Mouse (Mus musculus) CH12.LX (cell line): ENCODE results near the gene Ctsll3. TPM values are rescaled to one million over a fixed set of nuclear protein-coding genes. Genes with fewer than 3 reads are reported as not detected.

Experiments
- DNase-seq: peaks from one replicate; pipeline ENCODE4 v3.0.0-alpha.2; 2013; ENCODE audit errors: extremely low read depth
- H3K27ac ChIP-seq: 2 replicates; pipeline ENCODE4 v1.5.1; 2012; ENCODE audit warnings: low read depth, mild to moderate bottlenecking, control low read depth, moderate library complexity; ENCODE audit not compliant: insufficient read depth
- H3K27me3 ChIP-seq: replicated peaks from 2 replicates; pipeline ENCODE3; 2012; ENCODE audit warnings: inconsistent platforms
- H3K36me3 ChIP-seq, 2 experiments: replicated peaks in 1 of 2; 2 replicates each; pipeline versions ENCODE3 to v1.6.1; 2012; ENCODE audit warnings: inconsistent platforms in 1 of 2, low read length in 1 of 2, mild to moderate bottlenecking in 1 of 2, mixed read lengths in 1 of 2, moderate library complexity in 1 of 2; ENCODE audit not compliant: control insufficient read depth in 1 of 2, insufficient read depth in 1 of 2
- H3K4me1 ChIP-seq, 2 experiments: 2 replicates each; pipeline ENCODE4 v1.6.1; 2012; ENCODE audit warnings: inconsistent platforms in 1 of 2, moderate library complexity in 1 of 2; ENCODE audit not compliant: insufficient read depth in 2 of 2, control insufficient read depth in 1 of 2
- H3K4me2 ChIP-seq: 2 replicates; pipeline ENCODE4 v1.6.1; 2012; ENCODE audit warnings: low read depth, mild to moderate bottlenecking, control low read depth; ENCODE audit not compliant: poor library complexity, insufficient read depth, severe bottlenecking
- H3K4me3 ChIP-seq, 3 experiments: fragments of 150-350 bp in 1 of 3; sonication (generic) in 1 of 3; replicated peaks in 1 of 3; 2 replicates each; pipeline versions ENCODE3 to v1.5.1; 2011 to 2012; ENCODE audit warnings: low read depth in 2 of 3, low read length in 2 of 3, mild to moderate bottlenecking in 2 of 3, moderate library complexity in 2 of 3, control low read depth in 1 of 3, improper control_type of control experiment in 1 of 3, inconsistent platforms in 1 of 3, mixed read lengths in 1 of 3; ENCODE audit not compliant: poor library complexity in 1 of 3
- H3K79me2 ChIP-seq: replicated peaks from 2 replicates; pipeline ENCODE4 v1.6.1; 2012; ENCODE audit warnings: mild to moderate bottlenecking, moderate library complexity; ENCODE audit not compliant: control insufficient read depth, poor library complexity, insufficient read depth, severe bottlenecking; ENCODE audit errors: extremely low read depth
- H3K9ac ChIP-seq: 2 replicates; pipeline ENCODE4 v1.6.1; 2012; ENCODE audit warnings: low read depth, mild to moderate bottlenecking, control low read depth, moderate library complexity; ENCODE audit not compliant: insufficient read depth
- H3K9me3 ChIP-seq: replicated peaks from 2 replicates; pipeline ENCODE3; 2012; ENCODE audit warnings: low read length, inconsistent platforms, mixed read lengths
- CHD2 ChIP-seq: IDR thresholded peaks from 2 replicates; pipeline ENCODE4 v1.6.1; 2011; ENCODE audit warnings: low read length, improper control_type of control experiment
- CTCF ChIP-seq, 2 experiments: IDR thresholded peaks in 1 of 2; conservative IDR thresholded peaks in 1 of 2; 2 replicates each; pipeline ENCODE4 v1.5.1; 2011 to 2012; ENCODE audit warnings: low read depth in 2 of 2, low read length in 2 of 2, improper control_type of control experiment in 1 of 2, inconsistent platforms in 1 of 2, mild to moderate bottlenecking in 1 of 2, moderate library complexity in 1 of 2
- E2F4 ChIP-seq: IDR thresholded peaks from 2 replicates; pipeline ENCODE4 v1.6.1; 2011; ENCODE audit warnings: low read depth, low read length, improper control_type of control experiment; ENCODE audit not compliant: insufficient replicate concordance
- EP300 ChIP-seq: IDR thresholded peaks from 2 replicates; pipeline ENCODE4 v1.6.1; 2011; ENCODE audit warnings: low read length, improper control_type of control experiment
- ETS1 ChIP-seq: conservative IDR thresholded peaks from 2 replicates; pipeline ENCODE4 v1.6.1; 2012; ENCODE audit warnings: low read depth, mild to moderate bottlenecking, inconsistent platforms, low read length, improper control_type of control experiment, moderate library complexity
- GABPA ChIP-seq: IDR thresholded peaks from 2 replicates; pipeline ENCODE4 v1.6.1; 2012; ENCODE audit warnings: low read depth, low read length, improper control_type of control experiment, inconsistent platforms; ENCODE audit not compliant: insufficient replicate concordance
- HCFC1 ChIP-seq: IDR thresholded peaks from 2 replicates; pipeline ENCODE4 v1.6.1; 2012; ENCODE audit warnings: low read depth, mild to moderate bottlenecking, inconsistent platforms, low read length, improper control_type of control experiment
- JUND ChIP-seq: conservative IDR thresholded peaks from 2 replicates; pipeline ENCODE4 v1.6.1; 2011; ENCODE audit warnings: low read depth, low read length, improper control_type of control experiment
- KAT2A ChIP-seq: IDR thresholded peaks from 2 replicates; pipeline ENCODE4 v1.6.1; 2012; ENCODE audit warnings: low read length, improper control_type of control experiment, inconsistent platforms; ENCODE audit not compliant: insufficient replicate concordance
- MAFK ChIP-seq: IDR thresholded peaks from 2 replicates; pipeline ENCODE4 v1.6.1; 2011; ENCODE audit warnings: low read length, improper control_type of control experiment; ENCODE audit not compliant: insufficient replicate concordance
- MAX ChIP-seq: IDR thresholded peaks from 2 replicates; pipeline ENCODE4 v1.6.1; 2011; ENCODE audit warnings: low read length, improper control_type of control experiment
- MAZ ChIP-seq: IDR thresholded peaks from 2 replicates; pipeline ENCODE4 v1.6.1; 2012; ENCODE audit warnings: low read depth, mild to moderate bottlenecking, inconsistent platforms, low read length, improper control_type of control experiment, moderate library complexity
- PAX5 ChIP-seq: IDR thresholded peaks from 2 replicates; pipeline ENCODE4 v1.6.1; 2012; ENCODE audit warnings: low read length, inconsistent platforms, mixed read lengths
- POLR2AphosphoS2 ChIP-seq: IDR thresholded peaks from 2 replicates; pipeline ENCODE4 v1.6.1; 2011; ENCODE audit warnings: low read depth, low read length, improper control_type of control experiment
- RAD21 ChIP-seq: IDR thresholded peaks from 2 replicates; pipeline ENCODE4 v1.6.1; 2011; ENCODE audit warnings: low read depth, mild to moderate bottlenecking, low read length, improper control_type of control experiment, moderate library complexity
- RCOR1 ChIP-seq: conservative IDR thresholded peaks from 2 replicates; pipeline ENCODE4 v1.6.1; 2012; ENCODE audit warnings: low read depth, mild to moderate bottlenecking, inconsistent platforms, low read length, improper control_type of control experiment
- SIN3A ChIP-seq: IDR thresholded peaks from 2 replicates; pipeline ENCODE4 v1.6.1; 2012; ENCODE audit warnings: low read length, improper control_type of control experiment, inconsistent platforms
- USF2 ChIP-seq: conservative IDR thresholded peaks from 2 replicates; pipeline ENCODE4 v1.6.1; 2011; ENCODE audit warnings: low read depth, low read length, improper control_type of control experiment
- ZC3H11A ChIP-seq: IDR thresholded peaks from 2 replicates; pipeline ENCODE4 v1.6.1; 2012; ENCODE audit warnings: low read depth, mild to moderate bottlenecking, inconsistent platforms, low read length, improper control_type of control experiment
- ZNF384 ChIP-seq: IDR thresholded peaks from 2 replicates; pipeline ENCODE4 v1.6.1; 2012; ENCODE audit warnings: low read depth, low read length, improper control_type of control experiment, inconsistent platforms
- dilution Hi-C: fragments of 300-500 bp; cut with MboI; formaldehyde crosslinking; loops from 2 replicates; pipeline ENCODE4 v1.14.3; 2020; ENCODE audit warnings: low sequenced_read_pairs; ENCODE audit not compliant: extremely low pct_unique_long_range_greater_than_20kb, extremely low pct_ligation_motif_present
- in situ Hi-C: fragments of 300-500 bp; cut with MboI; formaldehyde crosslinking; loops from 3 replicates; pipeline ENCODE4 v1.14.3; 2019; ENCODE audit warnings: low sequenced_read_pairs, low pct_ligation_motif_present, low pct_unique_long_range_greater_than_20kb, mixed read lengths
- polyA plus RNA-seq: library from polyadenylated mRNA; unstranded; fragments of >175 nt; gene quantifications from 2 replicates; pipeline ENCODE4 v1.2.1, GENCODE M21; 2012; ENCODE audit warnings: low read depth; ENCODE audit not compliant: insufficient read length
- total RNA-seq, 2 experiments: library from RNA; depleted of rRNA; stranded (reverse); fragments of 300-350 nt in 1 of 2; fragments of >200 nt in 1 of 2; gene quantifications; 2 replicates each; pipeline ENCODE4 v1.2.3; 2012 to 2014

Gene Ctsll3
- total and polyA plus RNA-seq, 3 experiments = not detected

- Histone ChIP-seq H3K9ac (no peak overlapping the region), H3K36me3 (no peaks in the 10 kb centered on the region), H3K79me2 (no peaks in the 10 kb centered on the region), H3K27ac (no peak overlapping the region), H3K4me2 (no peak overlapping the region), H3K4me3 (no peak overlapping the region), H3K4me1 (no peaks in the 10 kb centered on the region), H3K27me3 (no peaks in the 10 kb centered on the region), H3K9me3 (peaks cover 42% of the 10 kb centered on the region)
- in situ Hi-C loops = no loop called here
- dilution Hi-C loops = no loop called here
- DNase-seq = no peak
- no peak for TF ChIP-seq EP300
- no peak for TF ChIP-seq ETS1
- no peak for TF ChIP-seq MAX
- no peak for TF ChIP-seq USF2
- TF ChIP-seq SIN3A = no peak
- TF ChIP-seq ZNF384 = no peak
- TF ChIP-seq KAT2A = no peak
- no peak for TF ChIP-seq POLR2AphosphoS2
Observed at GRCm38 (mm10) chr13:60819469-60819868, 16.8 kb upstream of the Ctsll3 start.

DNA sequence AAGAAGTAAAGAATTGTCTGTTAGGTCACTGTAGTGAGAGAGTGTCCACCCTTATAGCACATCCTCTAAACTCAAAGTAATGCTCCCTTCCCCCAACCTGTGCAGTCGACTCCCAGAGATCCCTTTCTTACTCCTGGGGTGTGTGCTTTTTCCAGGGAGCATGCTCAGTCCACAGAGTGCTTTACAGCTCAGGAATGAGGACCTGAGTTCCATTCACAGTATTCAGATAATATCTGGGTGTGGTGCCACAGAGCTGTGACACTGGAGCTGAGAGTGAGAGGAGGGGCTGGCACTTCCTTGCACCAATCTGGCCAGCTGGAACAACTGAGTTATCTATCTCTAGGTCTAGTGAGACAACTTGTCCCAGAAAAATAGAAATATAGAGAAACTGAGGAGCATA, 11.1 kb upstream of the Ctsll3 start:
- dilution Hi-C loops = no loop called here
- no peaks in the 10 kb centered on the region for H3K4me1 ChIP-seq
- no peak overlapping the region for H3K4me3 ChIP-seq
- no peaks in the 10 kb centered on the region for H3K79me2 ChIP-seq
- H3K27ac ChIP-seq = no peak overlapping the region
- no peak overlapping the region for H3K4me2 ChIP-seq
- TF ChIP-seq JUND (no peak), CTCF (conservative IDR thresholded peaks at IDR 0.05 in 1 of 2, IDR thresholded peaks at IDR 0.05 in 1 of 2; ENCODE audit: low read depth in 2 of 2, low read length in 2 of 2) (no peak), MAFK (no peak), RCOR1 (no peak), ZC3H11A (no peak), USF2 (no peak), PAX5 (no peak), CHD2 (no peak), MAZ (no peak), GABPA (no peak), E2F4 (no peak), POLR2AphosphoS2 (no peak), HCFC1 (no peak), RAD21 (no peak)
- TF ChIP-seq, all 38 proteins: peak for 0
- DNase-seq = no peak
- Histone ChIP-seq H3K27me3 (no peaks in the 10 kb centered on the region), H3K36me3 (no peaks in the 10 kb centered on the region), H3K9me3 (peaks cover 52% of the 10 kb centered on the region), H3K9ac (no peak overlapping the region)
- in situ Hi-C loops = no loop called here
